Mouse (Mus musculus): ENCODE data around the gene Rassf1.

Gene Rassf1

DNA sequence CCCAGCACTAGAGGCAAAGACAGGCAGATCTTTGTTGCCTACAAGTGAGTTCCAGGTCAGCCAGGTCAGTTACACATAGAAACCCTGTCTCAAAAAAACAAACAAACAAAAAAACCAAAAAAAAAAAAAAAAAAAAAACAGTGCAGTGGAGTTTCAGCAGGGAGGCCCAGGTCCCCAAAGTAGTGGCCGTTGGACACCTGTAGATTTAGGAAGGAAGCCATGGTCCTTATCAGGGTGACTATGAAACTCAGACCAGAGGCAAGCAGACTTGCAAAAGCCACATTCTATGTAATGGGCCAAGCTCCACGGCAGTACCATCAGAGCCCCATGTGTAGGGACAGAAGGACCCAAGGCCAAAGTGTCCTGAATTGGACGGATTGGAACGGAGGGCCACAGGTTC lies 30.2 kb downstream of the Rassf1 start:
- DNase-seq, result no peak

DNA sequence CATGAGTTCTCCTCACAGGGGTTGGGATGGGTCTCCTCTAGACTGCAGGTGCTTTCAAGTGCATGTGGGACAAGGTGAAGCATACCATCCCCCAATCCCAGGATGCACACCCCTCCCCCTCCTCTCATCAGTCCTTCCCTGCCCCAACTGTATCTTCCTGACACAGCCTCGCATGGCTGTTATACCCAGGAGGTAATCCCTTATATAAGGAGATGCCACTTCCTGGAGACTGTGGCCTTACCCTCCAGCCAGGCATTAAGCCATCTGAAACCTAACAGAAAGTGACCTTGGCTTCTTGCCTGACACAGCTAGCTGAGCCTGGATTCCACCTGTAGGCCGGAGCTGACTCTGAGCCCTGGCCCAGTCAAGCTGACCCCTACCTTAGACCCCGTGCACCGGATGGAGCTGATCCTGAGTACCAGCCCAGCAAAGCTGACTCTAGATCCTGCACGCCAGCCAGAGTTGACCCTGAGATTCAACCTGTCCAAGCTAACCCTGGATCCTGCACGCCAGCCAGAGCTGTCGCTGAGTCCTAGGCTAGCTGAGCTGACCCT lies 31.2 kb downstream of the Rassf1 start:
- DNase-seq, result no peak

DNA sequence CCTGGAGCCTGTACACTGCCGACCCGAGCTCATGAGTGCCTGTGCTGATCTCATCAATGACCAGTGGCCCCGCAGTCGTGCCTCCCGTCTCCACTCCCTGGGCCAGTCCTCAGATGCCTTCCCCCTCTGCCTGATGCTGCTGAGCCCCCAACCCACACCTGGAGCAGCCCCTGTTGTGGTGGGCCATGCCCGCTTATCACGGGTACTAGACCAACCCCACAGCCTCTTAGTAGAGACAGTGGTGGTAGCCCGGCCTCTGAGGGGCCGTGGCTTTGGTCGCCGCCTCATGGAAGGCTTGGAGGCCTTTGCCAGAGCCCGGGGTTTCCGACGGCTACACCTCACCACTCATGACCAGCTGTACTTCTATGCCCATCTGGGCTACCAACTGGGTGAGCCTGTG lies 31.8 kb downstream of the Rassf1 start:
- no peak for DNase-seq

DNA sequence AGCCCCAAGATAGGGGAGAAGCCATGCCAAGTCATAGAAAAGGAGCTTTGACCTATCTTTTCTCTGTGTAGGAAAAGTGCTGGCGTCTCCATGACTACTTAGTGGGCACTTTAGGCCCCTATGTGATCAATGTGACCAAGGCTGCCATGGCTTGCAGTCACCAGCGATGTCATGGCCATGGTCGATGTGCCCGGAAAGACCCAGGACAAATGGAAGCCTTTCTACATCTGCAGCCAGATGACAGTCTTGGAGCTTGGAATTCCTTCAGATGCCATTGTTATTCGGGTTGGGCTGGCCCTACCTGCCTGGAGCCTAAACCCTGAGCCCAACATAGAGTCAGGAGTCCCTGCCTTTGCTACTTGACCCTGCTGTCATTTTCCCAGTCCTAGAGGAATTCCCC lies 35.1 kb downstream of the Rassf1 start:
- DNase-seq, result no peak

DNA sequence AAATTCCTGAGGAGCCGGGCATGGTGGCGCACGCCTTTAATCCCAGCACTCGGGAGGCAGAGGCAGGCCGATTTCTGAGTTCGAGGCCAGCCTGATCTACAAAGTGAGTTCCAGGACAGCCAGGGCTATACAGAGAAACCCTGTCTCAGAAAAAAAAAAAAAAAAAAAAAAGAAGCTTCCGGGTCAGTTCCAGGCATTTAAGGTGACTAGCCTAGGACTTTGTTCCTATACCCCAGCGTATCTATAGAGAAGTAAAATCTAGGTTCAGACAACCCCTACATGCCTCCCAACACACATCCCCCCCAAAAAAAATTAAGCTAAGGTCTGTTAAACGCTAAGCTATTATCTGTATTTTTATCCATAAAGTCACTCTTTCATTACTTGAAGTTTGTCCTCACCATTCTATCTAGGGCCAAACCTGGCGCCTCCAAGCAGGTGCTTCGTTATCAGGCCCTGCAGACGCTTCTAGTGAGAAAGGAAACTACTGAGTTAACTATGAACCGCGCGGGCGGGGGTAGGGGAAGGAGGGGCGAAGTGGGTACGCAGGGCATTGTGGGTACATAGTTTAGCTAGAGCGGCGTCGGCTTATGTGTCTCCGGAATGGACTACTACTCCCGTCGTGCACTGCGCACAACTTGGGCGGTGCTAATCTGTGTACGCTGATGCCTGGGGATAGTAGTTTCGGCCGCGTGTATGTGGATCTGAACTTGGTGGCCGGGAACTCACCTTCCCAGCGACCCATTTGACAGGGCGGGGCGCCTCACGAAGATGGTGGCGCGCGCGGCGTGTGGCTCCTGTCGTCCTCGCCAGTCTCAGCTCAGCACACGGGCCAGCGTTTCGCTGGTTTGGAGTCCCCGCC lies 35.8 kb downstream of the Rassf1 start, which contains the start of gene Ifrd2:
Ifrd2 (plus strand) TSS at position 669 of the 859 bp plus-strand sequence.
- peak; percentile 96 for DNase-seq

DNA sequence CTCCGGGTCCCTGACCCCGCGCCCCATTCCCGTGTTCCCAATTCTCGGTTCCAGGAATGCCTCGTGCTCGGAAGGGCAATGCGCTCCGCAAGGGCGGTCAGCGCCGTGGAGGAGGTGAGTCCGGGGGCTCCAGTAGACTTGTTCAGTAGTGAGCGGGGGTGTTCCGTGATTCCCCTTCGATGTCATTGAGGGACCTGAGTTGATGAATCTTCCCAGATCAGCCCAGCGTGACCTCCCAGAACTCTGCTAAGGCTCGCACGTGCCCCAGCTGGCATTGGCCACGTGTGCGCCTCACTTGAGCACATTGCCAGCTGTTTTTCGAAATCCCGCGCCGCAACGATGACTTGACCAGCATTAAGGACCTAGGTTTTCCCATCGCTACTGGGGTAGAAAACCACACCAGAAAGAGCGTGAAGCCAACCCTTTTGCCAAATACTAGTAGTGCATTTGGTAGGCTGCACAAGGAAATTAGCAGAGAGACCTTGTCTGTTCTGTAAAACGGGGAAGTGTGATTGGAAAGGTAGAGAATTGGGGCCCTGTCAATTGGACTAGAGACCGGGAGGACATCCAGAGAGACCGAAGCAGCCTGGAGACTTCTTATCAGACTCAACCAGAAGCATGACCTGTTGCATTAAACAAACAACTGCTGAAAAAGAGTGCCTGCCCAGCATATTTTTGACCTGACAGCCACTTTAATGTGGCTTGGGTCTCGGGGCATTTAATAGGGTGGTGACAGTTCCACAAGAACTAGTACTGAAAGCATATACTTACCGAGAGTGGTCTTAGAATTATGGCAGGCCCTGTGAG lies 36.7 kb downstream of the Rassf1 start:
- no peak for DNase-seq

DNA sequence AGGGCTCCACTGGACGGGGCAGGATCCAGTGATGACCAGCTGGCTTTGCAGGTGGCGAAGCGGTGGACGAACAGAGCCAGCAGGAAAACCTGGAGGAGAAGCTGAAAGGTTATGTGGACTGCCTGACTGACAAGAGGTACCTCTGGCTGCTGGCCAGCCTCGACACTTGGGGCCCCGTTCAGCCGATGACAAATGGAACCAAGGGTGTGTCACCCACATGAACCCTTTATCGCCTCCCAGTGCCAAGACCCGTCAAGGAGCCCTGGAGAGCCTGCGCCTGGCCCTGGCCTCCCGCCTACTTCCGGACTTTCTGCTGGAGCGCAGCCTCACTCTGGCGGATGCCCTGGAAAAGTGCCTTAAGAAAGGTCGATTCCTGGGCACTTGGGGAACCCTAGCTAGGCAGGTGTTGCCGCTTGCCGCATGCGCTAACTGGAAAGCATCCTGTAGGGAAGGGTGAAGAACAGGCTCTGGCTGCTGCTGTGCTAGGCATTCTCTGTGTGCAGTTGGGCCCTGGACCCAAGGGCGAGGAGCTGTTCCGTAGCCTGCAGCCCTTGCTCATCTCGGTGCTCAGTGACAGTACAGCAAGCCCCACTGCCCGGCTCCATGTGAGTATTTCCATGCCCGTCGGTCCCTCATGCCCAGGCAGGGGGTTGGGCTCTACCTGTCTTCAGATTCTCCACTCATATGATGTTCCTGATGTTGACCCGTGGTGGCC lies 38.9 kb downstream of the Rassf1 start:
- DNase-seq, result no peak

DNA sequence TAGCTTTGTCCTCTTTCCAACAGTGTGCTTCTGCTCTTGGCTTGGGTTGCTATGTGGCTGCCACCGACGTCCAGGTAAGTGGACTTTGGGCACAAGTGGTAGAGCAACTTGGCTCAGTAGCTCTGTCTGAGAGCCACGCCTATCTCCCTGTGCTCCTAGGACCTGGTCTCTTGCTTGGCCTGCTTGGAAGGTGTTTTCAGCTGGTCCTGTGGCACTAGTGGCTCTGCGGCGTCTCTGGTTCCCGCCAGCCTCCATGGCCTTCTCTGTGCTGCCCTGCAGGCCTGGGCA lies 39.4 kb downstream of the Rassf1 start:
- DNase-seq, result no peak

- DNase-seq, result no peak
Measured at GRCm38 (mm10) chr9:107593101-107593976, 42.0 kb downstream of the Rassf1 start.

DNA sequence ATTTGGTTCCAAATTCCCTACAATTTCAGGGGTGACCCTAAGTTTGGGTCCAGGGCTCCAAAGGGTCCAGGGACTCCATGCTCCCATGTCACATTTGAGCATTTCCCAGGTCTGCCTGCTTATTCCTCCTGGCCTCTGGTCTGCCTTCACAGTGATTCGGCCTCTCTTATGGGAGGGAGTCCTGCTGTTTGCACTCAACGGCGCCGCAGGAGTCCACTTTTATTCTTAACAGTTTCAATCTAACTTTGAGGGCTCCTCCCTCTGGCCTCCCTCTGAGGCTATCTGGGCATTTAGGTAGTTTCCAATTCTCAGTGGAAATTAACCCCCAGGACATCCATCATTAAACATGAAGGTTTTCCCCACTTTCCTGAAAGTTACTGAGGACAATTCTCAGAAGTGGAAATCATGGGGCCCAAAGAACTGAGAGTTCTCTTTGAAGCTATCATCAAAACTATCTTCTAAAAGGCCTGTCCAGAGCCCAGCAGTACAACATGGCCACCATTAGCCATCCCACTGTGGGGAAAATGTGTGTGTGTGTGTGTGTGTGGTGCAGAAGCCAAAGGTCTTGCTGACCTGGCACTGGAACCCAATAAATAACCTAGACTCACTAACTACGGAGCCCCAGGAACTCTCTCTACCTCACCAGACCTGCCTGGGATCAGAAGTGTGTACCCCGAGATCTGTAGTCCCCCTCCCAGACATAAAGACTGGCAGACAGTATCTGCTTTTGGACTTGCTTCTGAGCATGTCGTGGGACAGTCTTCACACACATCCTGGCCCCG lies 43.1 kb downstream of the Rassf1 start:
- DNase-seq, result no peak

GRCm38 (mm10) chr9:107596619-107597569 lies 45.5 kb downstream of the Rassf1 start:
- no peak for DNase-seq

DNA sequence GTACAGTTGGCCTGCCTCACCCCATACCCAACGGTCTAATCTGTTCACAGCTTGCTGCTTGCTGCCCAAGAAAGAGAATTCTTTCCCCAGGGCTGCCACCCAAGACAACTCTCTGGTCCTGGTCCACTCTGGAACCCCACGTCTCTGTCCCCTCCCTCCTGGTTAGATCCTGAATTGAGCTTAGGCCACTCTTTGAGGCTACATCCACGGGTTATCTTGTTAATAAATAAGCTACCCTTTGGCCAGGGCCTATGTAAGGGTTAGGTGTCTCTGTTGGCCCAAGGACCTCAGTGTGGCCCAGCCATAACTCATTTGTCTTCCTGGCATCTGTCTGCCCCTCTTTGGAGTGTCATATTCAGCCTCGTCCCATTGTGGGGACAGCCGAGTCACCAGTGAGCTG lies 47.0 kb downstream of the Rassf1 start:
- DNase-seq, result no peak

GRCm38 (mm10) chr9:107599433-107599832 lies 48.1 kb downstream of the Rassf1 start:
- no peak for DNase-seq

DNA sequence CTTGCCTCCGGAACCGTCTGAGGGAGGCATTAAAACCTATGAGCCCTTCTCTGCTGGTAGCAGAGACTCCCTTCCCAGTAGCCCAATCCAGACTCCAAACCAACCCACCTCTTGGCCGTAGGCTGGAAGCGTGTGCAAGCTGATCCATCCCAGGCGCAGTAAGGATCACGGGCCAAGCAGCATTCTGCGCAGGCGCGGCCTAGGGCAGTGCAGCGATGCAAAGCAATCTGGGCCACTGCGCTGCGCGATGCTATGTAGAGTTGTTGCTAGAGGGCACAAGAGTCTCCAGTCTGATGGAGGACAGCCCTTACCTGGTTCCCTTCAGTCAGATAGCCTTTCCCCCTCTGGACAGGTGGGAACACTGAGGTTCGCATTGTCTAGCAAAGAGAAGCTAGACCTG lies 48.5 kb downstream of the Rassf1 start:
- no peak for DNase-seq

GRCm38 (mm10) chr9:107600745-107601144 lies 49.4 kb downstream of the Rassf1 start:
- DNase-seq, result no peak

GRCm38 (mm10) chr9:107601275-107601674 lies 49.9 kb downstream of the Rassf1 start:
- no peak for DNase-seq

DNA sequence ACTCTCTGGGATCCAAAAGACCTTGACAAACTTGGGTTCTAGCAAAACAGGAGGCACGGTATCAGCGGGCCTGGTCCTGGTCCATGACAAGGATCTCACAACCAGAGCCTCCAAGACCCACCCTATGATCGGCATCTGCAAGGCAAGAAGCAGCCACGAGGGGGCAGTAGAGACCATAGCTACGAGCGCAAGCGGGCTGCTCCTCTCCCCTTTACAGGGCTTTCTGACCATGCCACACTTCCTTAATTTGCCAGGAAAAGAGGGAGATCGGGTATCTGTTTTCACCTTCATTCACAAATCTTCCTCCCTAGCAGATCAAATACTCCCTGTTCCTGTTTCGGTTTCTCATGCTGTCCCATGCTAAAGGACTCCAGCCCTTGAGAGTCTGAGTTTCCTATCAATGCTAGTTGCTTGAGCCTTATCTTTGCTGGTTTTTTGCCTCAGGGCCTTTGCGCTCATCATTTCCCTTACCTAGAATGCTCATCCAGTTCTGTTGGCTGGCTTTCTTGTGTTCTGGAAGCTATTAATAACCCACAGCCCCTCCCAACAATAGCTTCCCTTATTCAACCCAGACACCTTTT lies 50.8 kb downstream of the Rassf1 start:
- DNase-seq, result peak; percentile 76 to 93

GRCm38 (mm10) chr9:107603251-107603650 lies 51.9 kb downstream of the Rassf1 start:
- peak in 1 of 2 experiments; percentile 33 for DNase-seq

- DNase-seq, result no peak
Measured at GRCm38 (mm10) chr9:107605041-107605661, 53.8 kb downstream of the Rassf1 start.

Data from spleen, adult 18-20 months (tissue).